Mouse (Mus musculus): ENCODE results near the gene Reep6. TPM values are rescaled to one million over a fixed set of nuclear protein-coding genes. Genes with fewer than 3 reads are reported as not detected.

Reep6 gene
- total and polyA plus RNA-seq, 3 experiments: 1.3 to 72.8 (median 49.5) TPM

DNA sequence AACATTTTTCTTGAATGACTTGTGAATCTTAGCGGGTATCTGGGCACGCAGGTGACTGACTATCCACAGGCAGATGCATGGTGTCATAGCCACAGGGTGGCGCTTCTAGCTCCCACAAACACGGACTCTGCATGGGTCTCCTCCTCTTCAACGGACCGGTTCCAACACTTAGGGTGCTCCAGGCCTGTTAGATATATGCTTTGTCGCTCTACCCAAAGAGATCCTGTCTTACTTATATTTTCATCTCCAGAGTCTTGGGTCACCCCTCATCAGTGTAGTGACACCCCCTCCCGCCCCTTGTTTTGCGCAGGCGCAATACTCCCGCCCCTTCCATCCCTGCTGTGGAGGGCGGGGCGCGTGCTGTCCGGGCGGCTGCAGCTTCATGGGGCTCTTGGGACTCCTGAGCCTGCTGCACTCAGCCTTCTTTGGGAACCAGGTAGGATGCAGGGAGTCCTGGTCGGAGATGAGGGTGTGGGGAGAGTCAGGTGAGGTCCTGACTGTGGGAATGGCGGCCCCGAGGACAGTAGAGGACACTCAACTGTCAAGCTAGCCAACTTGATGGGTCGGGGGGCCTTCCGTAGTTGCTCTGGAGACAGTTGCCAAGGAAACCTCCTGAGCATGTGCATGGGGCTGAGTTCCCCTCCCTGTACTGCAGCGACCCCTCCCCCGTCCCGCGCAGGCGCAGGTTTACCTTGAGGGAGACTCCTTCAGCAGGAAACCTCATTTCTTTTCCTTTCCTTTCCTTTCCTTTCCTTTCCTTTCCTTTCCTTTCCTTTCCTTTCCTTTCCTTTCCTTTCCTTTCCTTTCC, 33.9 kb upstream of the Reep6 start, which contains the start of gene Apc2:
Gene Apc2, plus strand, starts transcription at position 360 of the 808 bp plus-strand sequence.
- Histone ChIP-seq H3K9me3 (replicated peaks) (no peaks in the 10 kb centered on the region), H3K4me3 (ENCODE audit: low read depth, low read length) (peak within 1 kb of the TSS; percentile 83; the same call in 1 of the 2 replicates), H3K27me3 (ENCODE audit: insufficient read depth, low read length) (peaks cover 44% of the 10 kb centered on the region), H3K36me3 (replicated peaks) (peaks cover 31% of the 10 kb centered on the region), H3K4me1 (ENCODE audit: insufficient read depth, low read depth, low read length) (peaks cover 52% of the 10 kb centered on the region)
- ATAC-seq (ENCODE audit: extremely low read depth, insufficient number of reproducible peaks, low FRiP score, poor library complexity, severe bottlenecking) (0 out of 2 replicates have a peak, but pooled peaks have one; percentile 30), DNase-seq (ENCODE audit: low spot score) (peak; percentile 64)
- 0 out of 2 replicates have a peak, but pooled peaks have one; percentile 33 for TF ChIP-seq POLR2AphosphoS5 (IDR thresholded peaks at IDR 0.05; ENCODE audit: insufficient replicate concordance, low read depth, low read length)
- no peak for TF ChIP-seq GATA2 (IDR thresholded peaks at IDR 0.05; ENCODE audit: borderline replicate concordance, low read depth, low read length)
- peak; percentile 42 for TF ChIP-seq CTCF (IDR thresholded peaks at IDR 0.05; ENCODE audit: low read depth, low read length)

DNA sequence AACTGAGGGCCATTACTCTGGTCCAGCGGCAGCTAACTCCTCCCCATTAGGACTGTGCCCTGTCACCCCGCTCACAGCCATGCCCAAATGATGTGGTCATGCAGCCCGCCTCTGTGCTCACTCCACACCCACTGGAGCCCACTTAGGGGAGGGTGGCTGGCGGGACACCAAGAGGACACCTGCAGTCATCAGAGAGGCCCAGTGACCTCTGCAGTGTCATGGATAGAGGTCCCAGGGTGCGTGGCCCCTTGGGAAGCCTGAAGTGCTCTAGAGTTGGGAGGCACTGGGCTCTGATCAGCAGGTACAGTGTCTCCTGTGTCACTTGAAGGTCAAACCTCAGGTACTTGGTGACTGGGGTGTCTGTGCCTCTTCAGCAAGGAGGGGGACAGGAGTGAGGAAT, 32.9 kb upstream of the Reep6 start:
- no peak for ATAC-seq (ENCODE audit: extremely low read depth, insufficient number of reproducible peaks, low FRiP score, poor library complexity, severe bottlenecking)
- Histone ChIP-seq H3K36me3 (replicated peaks) (peaks cover 31% of the 10 kb centered on the region), H3K27me3 (ENCODE audit: insufficient read depth, low read length) (peaks cover 54% of the 10 kb centered on the region), H3K4me1 (ENCODE audit: insufficient read depth, low read depth, low read length) (peaks cover 49% of the 10 kb centered on the region), H3K9me3 (replicated peaks) (no peaks in the 10 kb centered on the region), H3K4me3 (ENCODE audit: low read depth, low read length) (no peak overlapping the region)
- TF ChIP-seq CTCF (IDR thresholded peaks at IDR 0.05; ENCODE audit: low read depth, low read length) (no peak), POLR2AphosphoS5 (IDR thresholded peaks at IDR 0.05; ENCODE audit: insufficient replicate concordance, low read depth, low read length) (no peak), GATA1 (IDR thresholded peaks at IDR 0.05; ENCODE audit: borderline replicate concordance, low read length) (no peak), TAL1 (conservative IDR thresholded peaks at IDR 0.05; ENCODE audit: low read depth, low read length) (no peak)
- no peak for DNase-seq (ENCODE audit: low spot score)

DNA sequence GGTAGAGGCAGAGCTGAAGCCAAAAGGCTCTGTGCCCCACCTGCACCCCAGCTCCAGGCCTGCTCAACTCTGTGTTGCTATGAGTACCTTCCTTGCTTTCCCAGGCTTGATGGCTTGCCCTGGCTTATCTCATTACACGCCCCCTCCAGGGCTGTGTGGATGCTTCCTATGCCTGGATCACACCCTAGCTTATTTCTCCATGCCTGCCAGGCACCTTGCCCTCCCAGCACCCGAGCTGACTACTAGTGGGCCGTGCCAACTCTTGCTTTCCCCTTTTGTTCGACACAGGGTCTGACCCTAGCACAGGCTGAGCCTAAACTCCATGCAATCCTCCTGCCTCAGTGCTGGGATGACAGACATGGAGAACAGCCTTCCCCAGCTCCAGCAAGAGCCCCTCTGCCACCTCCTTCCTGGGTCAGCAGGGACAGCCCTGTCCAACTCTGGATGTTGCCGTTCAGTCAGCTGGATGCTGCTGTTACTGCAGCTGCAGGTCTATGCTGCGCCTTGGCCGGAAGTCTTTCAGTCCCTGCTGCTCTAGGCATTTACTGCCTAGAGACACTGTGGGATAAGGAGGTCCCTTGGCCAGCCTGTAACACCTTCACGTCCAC, 32.1 kb upstream of the Reep6 start:
- Histone ChIP-seq H3K4me1 (ENCODE audit: insufficient read depth, low read depth, low read length) (peaks cover 52% of the 10 kb centered on the region), H3K27me3 (ENCODE audit: insufficient read depth, low read length) (peaks cover 62% of the 10 kb centered on the region), H3K36me3 (replicated peaks) (peaks cover 30% of the 10 kb centered on the region), H3K9me3 (replicated peaks) (no peaks in the 10 kb centered on the region), H3K4me3 (ENCODE audit: low read depth, low read length) (no peak overlapping the region)
- no peak for TF ChIP-seq TAL1 (conservative IDR thresholded peaks at IDR 0.05; ENCODE audit: low read depth, low read length)
- no peak for TF ChIP-seq GATA2 (IDR thresholded peaks at IDR 0.05; ENCODE audit: borderline replicate concordance, low read depth, low read length)
- TF ChIP-seq GATA1 (IDR thresholded peaks at IDR 0.05; ENCODE audit: borderline replicate concordance, low read length): no peak
- ATAC-seq (ENCODE audit: extremely low read depth, insufficient number of reproducible peaks, low FRiP score, poor library complexity, severe bottlenecking) (no peak), DNase-seq (ENCODE audit: low spot score) (no peak)

DNA sequence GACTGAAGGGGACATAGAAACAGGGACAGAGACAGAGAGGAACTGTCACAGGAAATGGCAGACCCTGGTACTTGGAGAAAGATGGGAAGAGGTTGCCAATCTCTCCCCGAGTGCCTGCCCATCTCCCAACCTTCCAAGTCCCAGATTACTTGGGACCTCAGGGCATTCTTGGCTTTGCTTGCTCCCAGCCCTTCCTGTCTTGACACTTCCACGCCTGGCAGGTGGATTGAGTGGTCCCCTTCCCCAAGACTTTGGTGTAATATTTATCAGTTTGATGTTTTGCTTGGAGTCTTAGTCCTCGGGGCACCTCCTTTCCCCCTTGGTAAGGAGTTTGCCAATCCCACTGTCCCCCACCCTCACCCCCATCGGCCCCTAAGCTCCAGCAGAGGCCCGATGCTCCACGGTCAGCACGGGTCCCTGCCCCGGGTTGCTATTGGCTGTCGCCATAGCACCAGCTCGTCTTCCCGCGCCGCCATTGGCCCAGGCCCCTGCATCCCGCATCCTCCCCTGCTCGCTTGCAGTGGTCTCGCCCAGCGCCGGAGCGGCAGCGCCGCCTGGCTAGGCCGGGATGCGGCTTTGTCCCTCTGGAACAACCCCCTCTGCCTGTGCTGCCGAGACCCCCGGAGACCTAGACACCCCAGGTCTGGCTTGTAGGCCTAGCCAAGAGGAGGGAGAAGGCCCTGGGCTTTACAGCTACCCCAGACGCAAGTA, 31.0 kb upstream of the Reep6 start:
- peaks cover 19% of the 10 kb centered on the region for H3K36me3 ChIP-seq (replicated peaks)
- no peaks in the 10 kb centered on the region for H3K9me3 ChIP-seq (replicated peaks)
- ATAC-seq (ENCODE audit: extremely low read depth, insufficient number of reproducible peaks, low FRiP score, poor library complexity, severe bottlenecking): no peak
- H3K4me3 ChIP-seq (ENCODE audit: low read depth, low read length): no peak overlapping the region
- TF ChIP-seq GATA2 (IDR thresholded peaks at IDR 0.05; ENCODE audit: borderline replicate concordance, low read depth, low read length): no peak
- no peak for TF ChIP-seq TAL1 (conservative IDR thresholded peaks at IDR 0.05; ENCODE audit: low read depth, low read length)
- TF ChIP-seq CTCF (IDR thresholded peaks at IDR 0.05; ENCODE audit: low read depth, low read length): no peak
- no peak for TF ChIP-seq POLR2AphosphoS5 (IDR thresholded peaks at IDR 0.05; ENCODE audit: insufficient replicate concordance, low read depth, low read length)
- TF ChIP-seq GATA1 (IDR thresholded peaks at IDR 0.05; ENCODE audit: borderline replicate concordance, low read length): no peak
- no peak for DNase-seq (ENCODE audit: low spot score)
- H3K4me1 ChIP-seq (ENCODE audit: insufficient read depth, low read depth, low read length): peaks cover 47% of the 10 kb centered on the region
- H3K27me3 ChIP-seq (ENCODE audit: insufficient read depth, low read length): peaks cover 69% of the 10 kb centered on the region

DNA sequence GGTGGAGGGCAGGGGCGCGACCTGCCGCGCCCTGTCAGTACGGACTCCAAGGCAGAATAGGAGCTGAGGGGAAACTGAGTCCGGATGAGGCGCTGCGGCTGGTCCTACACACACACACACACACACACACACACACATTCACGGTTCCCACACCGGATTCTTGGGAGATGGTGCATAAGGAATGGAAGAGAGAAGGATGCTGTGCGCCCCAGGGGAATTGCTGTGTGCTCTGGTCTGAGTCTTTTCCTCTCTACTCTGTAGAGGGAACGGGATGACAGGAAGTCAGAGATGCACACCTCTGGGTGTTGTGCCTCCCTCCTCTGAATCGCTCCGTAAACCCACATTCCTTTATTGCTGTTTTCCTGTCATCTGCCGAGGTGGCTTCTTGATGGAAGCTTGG, 30.5 kb upstream of the Reep6 start:
- Histone ChIP-seq H3K27me3 (ENCODE audit: insufficient read depth, low read length) (peaks cover 72% of the 10 kb centered on the region), H3K4me1 (ENCODE audit: insufficient read depth, low read depth, low read length) (peaks cover 42% of the 10 kb centered on the region), H3K9me3 (replicated peaks) (no peaks in the 10 kb centered on the region), H3K36me3 (replicated peaks) (peaks cover 13% of the 10 kb centered on the region), H3K4me3 (ENCODE audit: low read depth, low read length) (no peak overlapping the region)
- TF ChIP-seq CTCF (IDR thresholded peaks at IDR 0.05; ENCODE audit: low read depth, low read length): no peak
- TF ChIP-seq POLR2AphosphoS5 (IDR thresholded peaks at IDR 0.05; ENCODE audit: insufficient replicate concordance, low read depth, low read length): no peak
- TF ChIP-seq GATA2 (IDR thresholded peaks at IDR 0.05; ENCODE audit: borderline replicate concordance, low read depth, low read length): no peak
- no peak for TF ChIP-seq TAL1 (conservative IDR thresholded peaks at IDR 0.05; ENCODE audit: low read depth, low read length)
- TF ChIP-seq GATA1 (IDR thresholded peaks at IDR 0.05; ENCODE audit: borderline replicate concordance, low read length): no peak
- ATAC-seq (ENCODE audit: extremely low read depth, insufficient number of reproducible peaks, low FRiP score, poor library complexity, severe bottlenecking) (no peak), DNase-seq (ENCODE audit: low spot score) (no peak)

DNA sequence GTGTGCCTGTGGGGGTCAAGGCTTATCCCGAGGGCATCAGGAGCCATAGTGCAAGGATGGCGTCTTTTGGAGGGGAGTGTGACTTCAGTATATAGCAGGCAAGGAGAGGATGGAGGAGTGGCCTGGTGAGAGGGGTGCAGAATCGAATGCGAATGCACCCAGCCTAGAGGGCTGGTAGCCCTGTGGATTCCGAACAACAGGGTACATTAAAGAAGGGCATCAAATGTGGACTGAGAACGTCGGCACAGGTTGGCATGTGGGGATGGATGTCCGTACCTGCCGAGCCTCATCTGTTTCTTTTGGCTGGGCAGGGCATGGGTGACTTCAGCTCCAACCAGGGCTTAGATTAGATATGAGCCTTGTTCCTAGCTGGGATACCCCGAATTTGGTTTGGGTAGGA, 29.9 kb upstream of the Reep6 start:
- ATAC-seq (ENCODE audit: extremely low read depth, insufficient number of reproducible peaks, low FRiP score, poor library complexity, severe bottlenecking) (no peak), DNase-seq (ENCODE audit: low spot score) (no peak)
- Histone ChIP-seq H3K36me3 (replicated peaks) (peaks cover 8% of the 10 kb centered on the region), H3K27me3 (ENCODE audit: insufficient read depth, low read length) (peaks cover 77% of the 10 kb centered on the region), H3K9me3 (replicated peaks) (no peaks in the 10 kb centered on the region), H3K4me3 (ENCODE audit: low read depth, low read length) (no peak overlapping the region), H3K4me1 (ENCODE audit: insufficient read depth, low read depth, low read length) (peaks cover 42% of the 10 kb centered on the region)
- TF ChIP-seq GATA2 (IDR thresholded peaks at IDR 0.05; ENCODE audit: borderline replicate concordance, low read depth, low read length): no peak
- no peak for TF ChIP-seq POLR2AphosphoS5 (IDR thresholded peaks at IDR 0.05; ENCODE audit: insufficient replicate concordance, low read depth, low read length)
- TF ChIP-seq CTCF (IDR thresholded peaks at IDR 0.05; ENCODE audit: low read depth, low read length): no peak
- no peak for TF ChIP-seq GATA1 (IDR thresholded peaks at IDR 0.05; ENCODE audit: borderline replicate concordance, low read length)
- no peak for TF ChIP-seq TAL1 (conservative IDR thresholded peaks at IDR 0.05; ENCODE audit: low read depth, low read length)

Data from G1E (cell line).